Mouse (Mus musculus): ENCODE measurements at regions not wholly inside any gene's neighbourhood (a gene's known extent, or its start where the extent isn't known, plus 50 kb on each side); places are given as distances from the start of the nearest gene placed in this dataset.

GRCm38 (mm10) chr7:34471003-34471402 is 77.9 kb upstream of the Lsm14a start:
- no peak for TF ChIP-seq HCFC1 (IDR thresholded peaks at IDR 0.05; ENCODE audit: borderline replicate concordance, insufficient read depth, low read length)
- TF ChIP-seq ZC3H11A (IDR thresholded peaks at IDR 0.05; ENCODE audit: borderline replicate concordance, low read depth, low read length) = no peak
- no peak for TF ChIP-seq MAFK (IDR thresholded peaks at IDR 0.05; ENCODE audit: insufficient read depth, low read depth, low read length)
